Mouse (Mus musculus): ENCODE data around the gene Lrmda. TPM values are rescaled to one million over a fixed set of nuclear protein-coding genes. Genes with fewer than 3 reads are reported as not detected.

Gene Lrmda
- polyA plus RNA-seq, 1 experiment from 2014 or later: 0.23 TPM

- Histone ChIP-seq H3K9me3 (replicated peaks) (no peaks in the 10 kb centered on the region), H3K27me3 (replicated peaks) (no peaks in the 10 kb centered on the region), H3K27ac (no peak overlapping the region), H3K4me2 (no peak overlapping the region), H3K9ac (no peak overlapping the region), H3K4me3 (no peak overlapping the region), H3K36me3 (no peaks in the 10 kb centered on the region), H3K4me1 (no peaks in the 10 kb centered on the region)
- WGBS (ENCODE audit: insufficient replicate concordance): 60% methylated on average over 1 of the region's 1 CpGs
- no peak for ATAC-seq
Observed at GRCm38 (mm10) chr14:23011989-23012388, 992.5 kb downstream of the Lrmda start.

DNA sequence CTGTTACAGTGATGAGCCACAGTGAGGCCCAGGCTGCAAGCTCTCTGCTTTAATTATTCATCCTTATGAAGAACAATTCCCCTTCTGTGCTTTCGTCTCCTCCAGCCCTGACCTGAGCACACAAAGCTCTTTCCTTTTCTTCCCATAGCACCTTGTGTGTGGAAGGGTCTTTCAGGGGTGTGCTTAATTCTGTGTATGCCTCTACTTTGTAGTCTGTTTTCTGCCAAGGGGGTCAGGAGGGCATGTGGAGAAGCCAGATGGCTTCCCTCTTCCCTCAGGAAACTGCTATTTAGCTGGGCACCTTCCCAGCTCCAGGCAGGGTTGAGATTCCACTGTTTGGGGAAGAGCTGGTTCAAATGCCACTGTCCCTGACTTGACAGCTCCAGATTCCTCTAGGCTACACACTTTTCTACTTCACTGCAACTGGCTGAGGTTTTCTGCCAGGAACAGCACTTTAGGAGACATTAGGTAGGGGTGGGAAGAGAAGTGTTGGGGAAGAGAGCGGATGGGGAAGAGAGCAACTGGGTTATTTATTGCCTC, 995.3 kb downstream of the Lrmda start:
- no peak overlapping the region for H3K4me3 ChIP-seq
- H3K9me3 ChIP-seq (replicated peaks): no peaks in the 10 kb centered on the region
- no peaks in the 10 kb centered on the region for H3K4me1 ChIP-seq
- H3K27me3 ChIP-seq (replicated peaks): no peaks in the 10 kb centered on the region
- no peak overlapping the region for H3K9ac ChIP-seq
- no peak overlapping the region for H3K4me2 ChIP-seq
- ATAC-seq: no peak
- no peak overlapping the region for H3K27ac ChIP-seq
- no peaks in the 10 kb centered on the region for H3K36me3 ChIP-seq
- WGBS (ENCODE audit: insufficient replicate concordance): 72% methylated on average over 2 of the region's 2 CpGs

GRCm38 (mm10) chr14:23015321-23016067, 996.0 kb downstream of the Lrmda start:
- H3K36me3 ChIP-seq: no peaks in the 10 kb centered on the region
- H3K27me3 ChIP-seq (replicated peaks): no peaks in the 10 kb centered on the region
- H3K4me2 ChIP-seq: no peak overlapping the region
- H3K9me3 ChIP-seq (replicated peaks): no peaks in the 10 kb centered on the region
- ATAC-seq: no peak
- no peak overlapping the region for H3K4me3 ChIP-seq
- no peak overlapping the region for H3K9ac ChIP-seq
- H3K4me1 ChIP-seq: no peaks in the 10 kb centered on the region
- WGBS (ENCODE audit: insufficient replicate concordance): 69% methylated on average over 16 of the region's 16 CpGs
- no peak overlapping the region for H3K27ac ChIP-seq

DNA sequence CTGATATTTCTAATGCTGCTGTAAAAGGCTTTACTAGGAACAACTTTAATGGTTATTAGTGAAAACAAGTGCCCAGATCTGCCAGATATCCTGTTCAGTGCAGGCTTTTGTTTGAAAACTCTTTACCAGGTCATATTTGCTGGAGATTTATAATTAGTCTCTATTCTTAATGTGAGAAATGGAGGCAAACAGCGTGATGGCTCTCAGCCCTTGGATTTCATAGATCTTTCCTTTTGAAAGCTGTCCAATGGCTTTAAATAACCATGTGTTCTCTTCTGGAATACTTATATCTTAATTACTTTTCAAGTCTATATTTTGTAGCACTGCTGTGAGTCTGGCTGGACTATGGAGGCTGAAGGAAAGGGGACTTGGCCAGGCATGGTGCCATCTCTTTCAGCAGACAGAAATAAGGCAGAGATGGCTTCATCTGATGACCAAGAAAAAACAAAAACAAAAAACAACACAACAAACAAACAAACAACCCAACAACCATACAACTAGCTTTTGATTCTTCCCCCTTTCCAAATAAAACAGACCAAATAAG, 996.6 kb downstream of the Lrmda start:
- Histone ChIP-seq H3K4me3 (no peak overlapping the region), H3K27ac (no peak overlapping the region), H3K4me2 (no peak overlapping the region), H3K9me3 (replicated peaks) (no peaks in the 10 kb centered on the region), H3K27me3 (replicated peaks) (no peaks in the 10 kb centered on the region), H3K36me3 (no peaks in the 10 kb centered on the region), H3K9ac (no peak overlapping the region), H3K4me1 (no peaks in the 10 kb centered on the region)
- ATAC-seq: no peak
- 66% methylated on average over 1 of the region's 1 CpGs for WGBS (ENCODE audit: insufficient replicate concordance)

GRCm38 (mm10) chr14:23041002-23041401, 1021.5 kb downstream of the Lrmda start:
- no peak overlapping the region for H3K4me2 ChIP-seq
- no peaks in the 10 kb centered on the region for H3K4me1 ChIP-seq
- H3K9ac ChIP-seq: no peak overlapping the region
- H3K27me3 ChIP-seq (replicated peaks): no peaks in the 10 kb centered on the region
- H3K27ac ChIP-seq: no peak overlapping the region
- 65% methylated on average over 7 of the region's 7 CpGs for WGBS (ENCODE audit: insufficient replicate concordance)
- H3K36me3 ChIP-seq: no peaks in the 10 kb centered on the region
- ATAC-seq: no peak
- H3K4me3 ChIP-seq: no peak overlapping the region
- H3K9me3 ChIP-seq (replicated peaks): no peaks in the 10 kb centered on the region

- Histone ChIP-seq H3K4me2 (no peak overlapping the region), H3K9ac (no peak overlapping the region), H3K4me3 (no peak overlapping the region), H3K27ac (no peak overlapping the region), H3K27me3 (replicated peaks) (no peaks in the 10 kb centered on the region), H3K36me3 (no peaks in the 10 kb centered on the region), H3K9me3 (replicated peaks) (no peaks in the 10 kb centered on the region), H3K4me1 (no peaks in the 10 kb centered on the region)
- ATAC-seq: no peak
- WGBS (ENCODE audit: insufficient replicate concordance): 12% methylated on average over 1 of the region's 1 CpGs
Observed at GRCm38 (mm10) chr14:23045322-23045721, 1025.8 kb downstream of the Lrmda start.

GRCm38 (mm10) chr14:23046330-23046729, 1026.8 kb downstream of the Lrmda start:
- H3K9me3 ChIP-seq (replicated peaks): no peaks in the 10 kb centered on the region
- no peaks in the 10 kb centered on the region for H3K27me3 ChIP-seq (replicated peaks)
- H3K9ac ChIP-seq: no peak overlapping the region
- ATAC-seq: no peak
- no peak overlapping the region for H3K27ac ChIP-seq
- no peaks in the 10 kb centered on the region for H3K4me1 ChIP-seq
- WGBS (ENCODE audit: insufficient replicate concordance): 20% methylated on average over 4 of the region's 4 CpGs
- H3K4me3 ChIP-seq: no peak overlapping the region
- no peaks in the 10 kb centered on the region for H3K36me3 ChIP-seq
- H3K4me2 ChIP-seq: no peak overlapping the region

DNA sequence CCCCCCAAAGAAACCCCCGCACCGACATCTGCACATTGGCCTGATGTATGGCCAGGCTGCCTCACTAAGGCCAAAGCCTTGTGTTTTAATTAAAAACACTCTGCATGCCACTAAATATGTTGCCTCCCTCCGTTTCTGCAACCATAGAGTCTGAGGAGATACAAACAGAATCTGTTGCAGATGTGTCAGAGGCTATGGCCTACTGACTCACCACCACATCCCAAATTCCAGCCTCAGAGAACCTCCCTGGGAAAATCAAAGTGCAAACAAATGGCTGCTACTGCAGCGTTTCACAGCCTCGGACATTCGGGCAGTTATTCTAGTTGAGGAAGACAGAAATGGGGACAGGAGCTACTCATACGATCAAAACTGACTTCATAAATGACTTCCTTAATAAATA, 1031.9 kb downstream of the Lrmda start:
- Histone ChIP-seq H3K4me3 (no peak overlapping the region), H3K4me2 (no peak overlapping the region), H3K4me1 (no peaks in the 10 kb centered on the region), H3K9ac (no peak overlapping the region), H3K27ac (no peak overlapping the region), H3K27me3 (replicated peaks) (no peaks in the 10 kb centered on the region), H3K36me3 (no peaks in the 10 kb centered on the region), H3K9me3 (replicated peaks) (no peaks in the 10 kb centered on the region)
- 59% methylated on average over 7 of the region's 7 CpGs for WGBS (ENCODE audit: insufficient replicate concordance)
- no peak for ATAC-seq

DNA sequence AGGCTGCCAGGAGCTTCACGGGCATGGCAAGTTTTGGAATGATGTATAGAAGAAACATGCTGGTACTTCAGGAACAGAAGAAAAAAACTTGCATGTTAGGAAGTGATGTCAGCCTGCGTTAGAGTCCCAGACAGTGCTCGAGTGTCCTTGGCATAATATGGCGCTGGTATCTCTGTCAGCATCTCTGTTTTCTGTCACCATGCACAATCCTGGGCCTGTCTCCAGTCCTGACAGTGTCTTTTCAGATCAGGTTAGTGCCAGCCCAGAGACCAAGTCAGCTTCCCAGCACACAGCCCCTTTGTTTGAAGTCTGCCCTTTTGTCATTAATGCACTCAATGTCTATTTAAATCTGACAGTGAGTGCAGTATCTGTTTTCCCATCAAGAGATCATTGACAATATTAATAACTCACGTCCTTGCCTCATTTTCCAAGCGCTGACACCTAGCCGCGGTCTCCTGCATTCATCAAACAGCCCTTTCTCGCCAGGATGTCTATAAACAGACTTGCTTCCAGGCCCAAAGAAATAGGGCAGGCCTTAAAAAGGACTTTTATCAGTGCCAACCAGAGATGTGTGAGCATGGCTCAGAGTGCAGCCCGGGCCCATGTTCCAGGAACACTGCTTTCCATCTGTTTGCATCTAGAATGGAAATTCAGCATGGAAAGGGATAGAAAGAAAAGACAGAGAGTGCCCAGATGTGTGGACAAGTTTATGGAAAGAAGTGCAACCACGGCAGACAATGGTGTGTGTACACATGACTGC, 1033.5 kb downstream of the Lrmda start:
- Histone ChIP-seq H3K9me3 (replicated peaks) (no peaks in the 10 kb centered on the region), H3K27me3 (replicated peaks) (no peaks in the 10 kb centered on the region), H3K4me1 (no peaks in the 10 kb centered on the region), H3K27ac (no peak overlapping the region), H3K4me2 (no peak overlapping the region), H3K9ac (no peak overlapping the region), H3K36me3 (no peaks in the 10 kb centered on the region), H3K4me3 (no peak overlapping the region)
- 72% methylated on average over 11 of the region's 11 CpGs for WGBS (ENCODE audit: insufficient replicate concordance)
- ATAC-seq: no peak

DNA sequence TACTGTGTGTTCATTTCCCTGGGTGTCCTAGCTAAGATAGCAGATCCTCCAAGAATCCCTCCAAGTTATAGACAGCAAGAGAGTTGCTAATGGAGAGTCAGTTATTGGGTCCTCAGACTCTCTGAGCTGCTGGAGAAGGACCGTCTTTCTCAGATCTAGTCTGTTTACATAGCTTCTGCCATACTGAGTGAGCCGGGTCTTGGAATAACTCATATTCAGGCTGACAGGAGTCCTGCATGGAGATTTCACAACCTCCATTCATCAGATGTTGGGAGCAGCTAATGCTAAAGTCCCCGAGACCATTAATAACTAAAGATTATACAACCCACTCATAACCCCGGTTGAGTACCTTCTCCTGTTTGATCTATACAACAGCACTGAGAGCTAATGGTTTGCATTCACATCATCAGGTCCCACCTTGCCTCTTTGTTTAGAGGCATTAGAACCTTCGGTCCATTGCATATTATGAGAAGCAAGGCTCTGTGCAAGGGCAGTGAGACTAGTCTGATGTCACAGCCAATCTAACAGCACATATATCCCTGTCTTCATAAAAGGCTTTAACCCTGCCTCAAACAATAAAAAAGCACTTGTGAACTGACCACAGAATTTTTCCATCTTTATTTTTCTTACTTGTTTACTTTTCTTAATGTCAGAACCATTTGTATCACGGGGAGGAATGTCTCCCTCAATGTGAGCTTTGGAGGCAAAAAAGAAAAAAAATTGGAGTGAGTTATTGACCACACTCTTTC, 1037.9 kb downstream of the Lrmda start:
- H3K4me1 ChIP-seq: no peaks in the 10 kb centered on the region
- H3K27me3 ChIP-seq (replicated peaks): no peaks in the 10 kb centered on the region
- no peaks in the 10 kb centered on the region for H3K9me3 ChIP-seq (replicated peaks)
- WGBS (ENCODE audit: insufficient replicate concordance): 68% methylated on average over 6 of the region's 6 CpGs
- H3K27ac ChIP-seq: no peak overlapping the region
- no peak overlapping the region for H3K4me2 ChIP-seq
- H3K9ac ChIP-seq: no peak overlapping the region
- no peak for ATAC-seq
- no peak overlapping the region for H3K4me3 ChIP-seq
- H3K36me3 ChIP-seq: no peaks in the 10 kb centered on the region

DNA sequence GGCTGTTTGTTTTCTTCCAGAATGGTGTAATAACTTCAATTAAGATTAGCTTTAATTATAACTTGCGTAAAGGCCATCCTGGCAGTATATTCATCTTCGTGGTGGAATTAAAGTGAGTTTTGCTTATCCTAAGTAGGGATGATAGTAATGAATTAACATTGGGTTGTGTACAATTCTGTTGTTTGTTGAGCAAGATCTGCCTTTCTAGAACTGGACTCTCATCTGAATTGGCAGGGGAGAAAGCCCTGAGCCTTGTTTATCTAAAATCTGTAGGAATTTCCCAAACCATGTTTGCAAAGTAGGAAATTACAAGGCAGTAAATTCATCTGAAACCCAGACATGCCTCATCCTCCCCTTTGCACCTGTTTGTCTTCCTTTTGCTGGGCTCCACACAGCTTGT, 1038.5 kb downstream of the Lrmda start:
- H3K4me3 ChIP-seq: no peak overlapping the region
- H3K27me3 ChIP-seq (replicated peaks): no peaks in the 10 kb centered on the region
- no peak overlapping the region for H3K9ac ChIP-seq
- no peak overlapping the region for H3K27ac ChIP-seq
- no peaks in the 10 kb centered on the region for H3K36me3 ChIP-seq
- H3K4me1 ChIP-seq: no peaks in the 10 kb centered on the region
- 76% methylated on average over 2 of the region's 2 CpGs for WGBS (ENCODE audit: insufficient replicate concordance)
- H3K4me2 ChIP-seq: no peak overlapping the region
- H3K9me3 ChIP-seq (replicated peaks): no peaks in the 10 kb centered on the region
- ATAC-seq: no peak

DNA sequence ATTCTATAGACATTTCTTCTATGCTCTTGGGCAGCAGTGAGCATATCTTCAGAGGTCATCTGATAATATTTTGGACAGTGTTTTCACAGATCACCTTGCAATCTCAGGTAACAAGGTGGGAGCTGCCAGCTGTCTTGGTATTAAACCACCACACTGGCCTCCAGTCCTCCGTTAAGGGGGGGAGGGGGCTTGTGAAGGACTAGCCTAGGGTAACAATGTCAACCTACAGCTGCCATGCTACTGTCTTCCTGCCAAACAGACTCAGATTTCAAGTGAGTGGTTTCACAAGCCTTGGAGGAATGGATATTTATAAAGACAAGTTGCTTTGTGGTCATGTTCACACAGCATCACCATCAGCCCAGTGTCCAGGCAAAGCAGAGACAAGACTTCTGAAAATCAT, 1059.2 kb downstream of the Lrmda start:
- WGBS (ENCODE audit: insufficient replicate concordance): 39% methylated on average over 1 of the region's 1 CpGs
- no peak overlapping the region for H3K4me2 ChIP-seq
- no peak overlapping the region for H3K4me3 ChIP-seq
- no peak overlapping the region for H3K27ac ChIP-seq
- H3K4me1 ChIP-seq: no peaks in the 10 kb centered on the region
- H3K9ac ChIP-seq: no peak overlapping the region
- no peaks in the 10 kb centered on the region for H3K27me3 ChIP-seq (replicated peaks)
- H3K36me3 ChIP-seq: no peaks in the 10 kb centered on the region
- ATAC-seq: no peak
- H3K9me3 ChIP-seq (replicated peaks): no peaks in the 10 kb centered on the region
